Comparison of ENCODE assay signal across 8 mouse cellular contexts in genomic region chr11:83440081-83441064, GRCm38 (mm10). TPM values are rescaled to one million over a fixed set of nuclear protein-coding genes. Genes with fewer than 3 reads are reported as not detected.
DNase-seq lines count a peak whose midpoint lies in the region; ATAC-seq lines count a peak whose summit lies in the region.

No protein-coding gene starts in this region.

- H3K9me3 ChIP-seq in embryonic facial prominence, embryonic 11.5 days (replicated peaks; ENCODE audit: control insufficient read depth, low read length), result no peaks in the 10 kb centered on the region
- no peaks in the 10 kb centered on the region for H3K9me3 ChIP-seq in limb, embryonic 10.5 days (replicated peaks)
- no peaks in the 10 kb centered on the region for H3K9me3 ChIP-seq in midbrain, embryonic 12.5 days

- peak overlapping the region; percentile 59 for H3K9ac ChIP-seq in embryonic facial prominence, embryonic 11.5 days (replicated peaks; ENCODE audit: low read length)
- H3K9ac ChIP-seq in midbrain, embryonic 12.5 days (replicated peaks), result peak overlapping the region; percentile 63

- 1% methylated on average over 65 of the region's 75 CpGs for whole genome bisulfite sequencing in embryonic facial prominence, embryonic 11.5 days
- under 1% methylated on average over 67 of the region's 75 CpGs for WGBS in limb, embryonic 10.5 days
- under 1% methylated on average over 68 of the region's 75 CpGs for WGBS in midbrain, embryonic 12.5 days

- no peaks in the 10 kb centered on the region for H3K36me3 ChIP-seq in embryonic facial prominence, embryonic 11.5 days (replicated peaks; ENCODE audit: control insufficient read depth, insufficient read depth, low read depth, low read length)
- no peaks in the 10 kb centered on the region for H3K36me3 ChIP-seq in limb, embryonic 10.5 days
- no peaks in the 10 kb centered on the region for H3K36me3 ChIP-seq in midbrain, embryonic 12.5 days

- H3K27me3 ChIP-seq in embryonic facial prominence, embryonic 11.5 days (ENCODE audit: control insufficient read depth, insufficient read depth, low read length), result peaks cover 39% of the 10 kb centered on the region
- H3K27me3 ChIP-seq in limb, embryonic 10.5 days (ENCODE audit: low read depth, poor library complexity, severe bottlenecking), result peaks cover 52% of the 10 kb centered on the region
- peaks cover 60% of the 10 kb centered on the region for H3K27me3 ChIP-seq in midbrain, embryonic 12.5 days

- ATAC-seq in embryonic facial prominence, embryonic 11.5 days (replicated peaks; ENCODE audit: insufficient number of reproducible peaks, low FRiP score, low TSS enrichment, low read depth), result peak; percentile 89
- peak; percentile 93 for ATAC-seq in midbrain, embryonic 12.5 days (ENCODE audit: low FRiP score, low read depth)

- H3K4me2 ChIP-seq in embryonic facial prominence, embryonic 11.5 days (ENCODE audit: low read depth, low read length), result peak overlapping the region; percentile 90
- H3K4me2 ChIP-seq in midbrain, embryonic 12.5 days (replicated peaks), result peak overlapping the region; percentile 82

- peak overlapping the region; percentile 52 for H3K4me3 ChIP-seq in embryonic facial prominence, embryonic 11.5 days (ENCODE audit: low read depth, low read length)
- H3K4me3 ChIP-seq in limb, embryonic 10.5 days, result peak overlapping the region; percentile 67
- H3K4me3 ChIP-seq in midbrain, embryonic 12.5 days, result peak overlapping the region; percentile 50

- peak; percentile 90 for DNase-seq in 3T3-L1 (ENCODE audit: low read depth, low spot score)
- peak; percentile 86 for DNase-seq in adrenal gland, postnatal 25 days
- peak; percentile 97 for DNase-seq in embryonic facial prominence, embryonic 11.5 days (ENCODE audit: low spot score)
- DNase-seq in heart, adult 11 months, result peak; percentile 98
- DNase-seq in kidney, adult 11 months, result peak; percentile 78
- DNase-seq in limb, embryonic 10.5 days (ENCODE audit: low spot score), result peak; percentile 92
- DNase-seq in skeletal muscle tissue, adult 2 months (ENCODE audit: low read depth, low spot score), result peak; percentile 84

- H3K27ac ChIP-seq in embryonic facial prominence, embryonic 11.5 days (replicated peaks; ENCODE audit: low read depth, low read length), result no peak overlapping the region
- peak overlapping the region; percentile 79 for H3K27ac ChIP-seq in limb, embryonic 10.5 days
- H3K27ac ChIP-seq in midbrain, embryonic 12.5 days (replicated peaks), result no peak overlapping the region

- H3K4me1 ChIP-seq in embryonic facial prominence, embryonic 11.5 days (ENCODE audit: control insufficient read depth, insufficient read depth, low read length), result no peaks in the 10 kb centered on the region
- H3K4me1 ChIP-seq in limb, embryonic 10.5 days, result peaks cover 41% of the 10 kb centered on the region
- peaks cover 11% of the 10 kb centered on the region for H3K4me1 ChIP-seq in midbrain, embryonic 12.5 days

RNA-seq across cellular contexts. Expression of gene 1700020L24Rik, which starts 2.9 kb away (rescaled TPM):
- 0.43 TPM in 1 of 2 replicates, not detected in the other for total RNA-seq in adrenal gland, postnatal 25 days (2021)
- 0.38 and 0.54 TPM in 2 replicates for polyA plus RNA-seq in embryonic facial prominence, embryonic 11.5 days (2014; fragmentation: Nextera tagmentation; extraction: Ambion mirVana)
- 0.31 TPM in 1 of 2 replicates, not detected in the other for polyA plus RNA-seq in limb, embryonic 10.5 days (2016; fragmentation: Nextera tagmentation; extraction: Ambion mirVana)
- polyA plus RNA-seq in midbrain, embryonic 12.5 days (2016; fragmentation: Nextera tagmentation; extraction: Ambion mirVana), result 0.29 TPM in 1 of 2 replicates, not detected in the other

RNA-seq across cellular contexts. Expression of gene Gas2l2, which starts 11.1 kb away (rescaled TPM):
- total RNA-seq in adrenal gland, postnatal 25 days (2021), result not detected in 2 replicates
- polyA plus RNA-seq in embryonic facial prominence, embryonic 11.5 days (2014; fragmentation: Nextera tagmentation; extraction: Ambion mirVana), result not detected in 2 replicates
- not detected in 2 replicates for polyA plus RNA-seq in limb, embryonic 10.5 days (2016; fragmentation: Nextera tagmentation; extraction: Ambion mirVana)
- polyA plus RNA-seq in midbrain, embryonic 12.5 days (2016; fragmentation: Nextera tagmentation; extraction: Ambion mirVana), result not detected in 2 replicates

RNA-seq across cellular contexts. Expression of gene Mmp28, which starts 22.5 kb away (rescaled TPM):
- 6.7 and 8.0 TPM in 2 replicates for total RNA-seq in adrenal gland, postnatal 25 days (2021)
- polyA plus RNA-seq in embryonic facial prominence, embryonic 11.5 days (2014; fragmentation: Nextera tagmentation; extraction: Ambion mirVana), result 3.2 and 3.8 TPM in 2 replicates
- 0.75 and 2.3 TPM in 2 replicates for polyA plus RNA-seq in limb, embryonic 10.5 days (2016; fragmentation: Nextera tagmentation; extraction: Ambion mirVana)
- polyA plus RNA-seq in midbrain, embryonic 12.5 days (2016; fragmentation: Nextera tagmentation; extraction: Ambion mirVana), result 2.1 and 3.3 TPM in 2 replicates

RNA-seq across cellular contexts. Expression of gene Rasl10b, which starts 31.4 kb away (rescaled TPM):
- total RNA-seq in adrenal gland, postnatal 25 days (2021), result 9.8 and 12.7 TPM in 2 replicates
- 2.1 and 2.4 TPM in 2 replicates for polyA plus RNA-seq in embryonic facial prominence, embryonic 11.5 days (2014; fragmentation: Nextera tagmentation; extraction: Ambion mirVana)
- polyA plus RNA-seq in limb, embryonic 10.5 days (2016; fragmentation: Nextera tagmentation; extraction: Ambion mirVana), result 1.5 and 1.6 TPM in 2 replicates
- polyA plus RNA-seq in midbrain, embryonic 12.5 days (2016; fragmentation: Nextera tagmentation; extraction: Ambion mirVana), result 13.6 and 13.9 TPM in 2 replicates

RNA-seq across cellular contexts. Expression of gene Taf15, which starts 32.5 kb away (rescaled TPM):
- total RNA-seq in adrenal gland, postnatal 25 days (2021), result 72.8 and 73.5 TPM in 2 replicates
- 7.5 and 8.9 TPM in 2 replicates for polyA plus RNA-seq in embryonic facial prominence, embryonic 11.5 days (2014; fragmentation: Nextera tagmentation; extraction: Ambion mirVana)
- 11.3 and 11.9 TPM in 2 replicates for polyA plus RNA-seq in limb, embryonic 10.5 days (2016; fragmentation: Nextera tagmentation; extraction: Ambion mirVana)
- polyA plus RNA-seq in midbrain, embryonic 12.5 days (2016; fragmentation: Nextera tagmentation; extraction: Ambion mirVana), result 13.3 and 17.0 TPM in 2 replicates
